Mouse (Mus musculus) heart, postnatal 0 days (tissue): Measurements from ENCODE around the gene Cntnap5a. TPM values are rescaled to one million over a fixed set of nuclear protein-coding genes. Genes with fewer than 3 reads are reported as not detected.

Experiments
- ATAC-seq: fragments of 200-750 bp; cut with Nextera tagmentation; 2 replicates; pipeline ENCODE4 v1.8.0; 2017; ENCODE audit warnings: low read depth, moderate number of reproducible peaks, moderate library complexity; ENCODE audit not compliant: insufficient read depth
- DNase-seq: peaks from one replicate; pipeline ENCODE4 v3.0.0-alpha.2; 2016; ENCODE audit warnings: low spot score
- H3K27ac ChIP-seq: fragments of 300-500 bp; sonication (generic); 2 replicates; pipeline ENCODE4 v1.5.1; 2014; ENCODE audit warnings: low read depth, mild to moderate bottlenecking
- H3K27me3 ChIP-seq: fragments of 300-500 bp; sonication (generic); 2 replicates; pipeline ENCODE4 v1.6.1; 2014; ENCODE audit warnings: low read length, mixed read lengths; ENCODE audit not compliant: control insufficient read depth, insufficient read depth
- H3K36me3 ChIP-seq: fragments of 300-500 bp; sonication (generic); replicated peaks from 2 replicates; pipeline ENCODE4 v1.6.1; 2014; ENCODE audit warnings: low read length, mixed read lengths; ENCODE audit not compliant: control insufficient read depth, insufficient read depth
- H3K4me1 ChIP-seq: fragments of 300-500 bp; sonication (generic); 2 replicates; pipeline ENCODE4 v1.6.1; 2014; ENCODE audit warnings: antibody characterized with exemption; ENCODE audit not compliant: control insufficient read depth, insufficient read depth
- H3K4me2 ChIP-seq: fragments of 300-500 bp; sonication (generic); 2 replicates; pipeline ENCODE4 v1.6.1; 2014; ENCODE audit warnings: low read depth, mild to moderate bottlenecking, low read length, moderate library complexity
- H3K4me3 ChIP-seq: fragments of 300-500 bp; sonication (generic); 2 replicates; pipeline ENCODE4 v1.5.1; 2014; ENCODE audit warnings: low read depth, low read length
- H3K9ac ChIP-seq: fragments of 300-500 bp; sonication (generic); replicated peaks from 2 replicates; pipeline ENCODE4 v1.6.1; 2014; ENCODE audit warnings: low read depth, low read length, mixed read lengths
- H3K9me3 ChIP-seq: fragments of 300-500 bp; sonication (generic); replicated peaks from 2 replicates; pipeline ENCODE4 v1.6.1; 2016; ENCODE audit warnings: low read length; ENCODE audit not compliant: control insufficient read depth
- CTCF ChIP-seq: IDR thresholded peaks from 2 replicates; pipeline ENCODE4 v1.5.1; 2016; ENCODE audit warnings: antibody characterized with exemption, control low read depth, low read depth
- EP300 ChIP-seq: IDR thresholded peaks from 2 replicates; pipeline ENCODE4 v1.6.1; 2016; ENCODE audit warnings: antibody characterized with exemption, low read depth
- WGBS: fragments of 180-500 bp; shearing (Covaris S2); extraction: QIAGEN DNeasy Blood & Tissue Kit; methylation state at CpG from one replicate; pipeline ENCODE4 v1.1.7; 2014; 5-methylcytosine and 5-hydroxymethylcytosine counted together
- polyA plus RNA-seq: library from polyadenylated mRNA; unstranded; fragments of >200 nt; fragmentation: Nextera tagmentation; extraction: Ambion mirVana; gene quantifications from 2 replicates; pipeline ENCODE4 v1.2.1, GENCODE M21; 2015
- total RNA-seq: library from RNA; depleted of rRNA; stranded (reverse); fragments of >200 nt; gene quantifications from 2 replicates; pipeline ENCODE4 v1.2.3, GENCODE M21; 2014; ENCODE audit warnings: low replicate concordance

Cntnap5a gene
- total and polyA plus RNA-seq, 2 experiments from 2014 or later = not detected

GRCm38 (mm10) chr1:115742556-115742955, 58.0 kb downstream of the Cntnap5a start:
- Histone ChIP-seq H3K4me3 (no peak overlapping the region), H3K36me3 (no peaks in the 10 kb centered on the region), H3K9ac (no peak overlapping the region), H3K27ac (no peak overlapping the region), H3K9me3 (no peaks in the 10 kb centered on the region), H3K27me3 (no peaks in the 10 kb centered on the region), H3K4me2 (no peak overlapping the region), H3K4me1 (no peaks in the 10 kb centered on the region)
- DNase-seq (no peak), ATAC-seq (no peak)
- 80% methylated on average over 5 of the region's 5 CpGs for WGBS
- no peak for TF ChIP-seq EP300
- TF ChIP-seq CTCF = no peak

- DNase-seq = no peak
- no peaks in the 10 kb centered on the region for H3K36me3 ChIP-seq
- H3K27ac ChIP-seq = no peak overlapping the region
- H3K4me3 ChIP-seq = no peak overlapping the region
- H3K27me3 ChIP-seq = no peaks in the 10 kb centered on the region
- no peak for ATAC-seq
- no peak for TF ChIP-seq EP300
- no peak for TF ChIP-seq CTCF
- H3K9me3 ChIP-seq = no peaks in the 10 kb centered on the region
- no peak overlapping the region for H3K9ac ChIP-seq
- no peaks in the 10 kb centered on the region for H3K4me1 ChIP-seq
- H3K4me2 ChIP-seq = no peak overlapping the region
Observed at GRCm38 (mm10) chr1:115745569-115745968, 61.0 kb downstream of the Cntnap5a start.

GRCm38 (mm10) chr1:115784737-115785136, 100.2 kb downstream of the Cntnap5a start:
- Histone ChIP-seq H3K4me2 (no peak overlapping the region), H3K9ac (no peak overlapping the region), H3K9me3 (no peaks in the 10 kb centered on the region), H3K27ac (no peak overlapping the region), H3K4me3 (no peak overlapping the region), H3K27me3 (no peaks in the 10 kb centered on the region), H3K36me3 (no peaks in the 10 kb centered on the region), H3K4me1 (no peaks in the 10 kb centered on the region)
- ATAC-seq (no peak), DNase-seq (no peak)
- no peak for TF ChIP-seq EP300
- TF ChIP-seq CTCF = no peak
- WGBS = 49% methylated on average over 5 of the region's 5 CpGs

GRCm38 (mm10) chr1:115842591-115842990, 158.0 kb downstream of the Cntnap5a start:
- Histone ChIP-seq H3K36me3 (no peaks in the 10 kb centered on the region), H3K27me3 (no peaks in the 10 kb centered on the region), H3K4me3 (no peak overlapping the region), H3K9me3 (no peaks in the 10 kb centered on the region), H3K27ac (no peak overlapping the region), H3K4me2 (no peak overlapping the region), H3K4me1 (peaks cover 8% of the 10 kb centered on the region; the same call in 1 of the 2 replicates), H3K9ac (no peak overlapping the region)
- 60% methylated on average over 4 of the region's 4 CpGs for WGBS
- DNase-seq = no peak
- TF ChIP-seq CTCF (no peak), EP300 (no peak)
- ATAC-seq = no peak

- Histone ChIP-seq H3K4me2 (no peak overlapping the region), H3K27ac (no peak overlapping the region), H3K27me3 (no peaks in the 10 kb centered on the region), H3K9me3 (no peaks in the 10 kb centered on the region), H3K36me3 (no peaks in the 10 kb centered on the region), H3K9ac (no peak overlapping the region), H3K4me1 (peaks cover 5% of the 10 kb centered on the region; the same call in 1 of the 2 replicates), H3K4me3 (no peak overlapping the region)
- ATAC-seq (no peak), DNase-seq (no peak)
- TF ChIP-seq CTCF (no peak), EP300 (no peak)
- WGBS = 40% methylated on average over 2 of the region's 2 CpGs
Observed at GRCm38 (mm10) chr1:115847605-115848004, 163.0 kb downstream of the Cntnap5a start.

GRCm38 (mm10) chr1:115852206-115852605, 167.7 kb downstream of the Cntnap5a start:
- ATAC-seq (no peak), DNase-seq (no peak)
- Histone ChIP-seq H3K4me3 (no peak overlapping the region), H3K27me3 (no peaks in the 10 kb centered on the region), H3K36me3 (no peaks in the 10 kb centered on the region), H3K4me1 (no peaks in the 10 kb centered on the region), H3K9me3 (no peaks in the 10 kb centered on the region), H3K4me2 (no peak overlapping the region), H3K27ac (no peak overlapping the region), H3K9ac (no peak overlapping the region)
- no peak for TF ChIP-seq CTCF
- no peak for TF ChIP-seq EP300
